Mouse (Mus musculus): ENCODE data around the gene Gm42878.
A peak's percentile ranks its signal among the peaks of the same experiment; 100 is the strongest.
"Not testable (repeated sequence)": the region's sequence is repeated elsewhere in the genome, so short reads cannot be mapped to it uniquely, and the experiment has no call there.

Gm42878 gene

DNA sequence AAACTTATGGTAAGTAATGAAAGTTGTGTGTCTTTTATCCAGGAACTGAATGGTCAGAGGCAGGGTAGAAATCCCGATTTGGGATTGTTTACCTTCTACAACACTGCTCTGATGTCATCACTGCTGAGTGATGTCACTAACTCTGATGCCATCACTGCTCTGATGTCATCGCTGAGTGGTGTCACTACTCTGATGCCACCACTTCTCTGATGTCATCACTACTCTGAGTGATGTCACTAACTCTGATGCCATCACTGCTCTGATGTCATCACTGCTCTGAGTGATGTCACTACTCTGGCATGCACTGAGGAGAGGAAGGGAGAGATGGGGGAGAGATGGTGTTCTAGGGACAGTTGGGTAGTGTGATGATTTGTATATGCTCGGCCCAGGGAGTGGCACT, 17.2 kb upstream of the Gm42878 start:
- DNase-seq = no peak

DNA sequence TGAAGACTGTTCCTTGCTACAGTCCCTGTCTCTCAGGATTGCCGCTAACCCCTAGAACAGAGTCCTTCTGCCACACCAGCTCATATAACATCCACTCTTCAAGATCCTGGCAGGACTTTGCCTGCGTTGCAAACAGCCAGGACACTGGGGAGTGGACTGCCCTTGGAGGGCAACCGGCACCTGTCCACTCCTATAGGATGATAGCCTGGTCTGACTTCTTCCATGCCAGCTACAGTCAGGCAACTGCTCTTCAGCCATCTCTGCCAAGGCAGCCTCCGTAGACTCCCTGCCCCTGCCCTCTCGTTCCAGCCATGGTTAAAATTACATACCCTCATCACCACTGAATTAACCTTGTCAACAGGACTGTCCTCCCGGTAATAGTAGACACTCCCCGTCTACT, 3.9 kb upstream of the Gm42878 start:
- DNase-seq = peak; percentile 14 to 25

DNA sequence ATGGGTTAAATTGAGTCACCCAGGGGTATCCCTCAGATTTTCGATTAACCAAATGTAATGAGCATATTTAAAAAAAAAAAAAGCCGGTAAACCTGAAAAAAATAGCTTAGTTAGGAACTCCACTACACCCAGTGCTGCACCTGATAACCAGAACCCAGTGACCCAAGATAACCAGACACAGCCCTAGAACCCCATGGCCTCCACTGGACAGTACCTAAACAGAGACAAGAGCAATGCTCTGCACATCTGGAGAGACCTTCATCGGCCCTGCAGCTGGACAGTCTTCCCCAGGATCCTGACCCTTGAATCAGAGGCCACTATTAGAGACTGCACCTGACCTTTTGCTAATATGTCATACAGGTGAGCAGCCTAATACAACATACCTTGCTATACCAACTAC, 1.8 kb upstream of the Gm42878 start:
- no peak for DNase-seq

DNA sequence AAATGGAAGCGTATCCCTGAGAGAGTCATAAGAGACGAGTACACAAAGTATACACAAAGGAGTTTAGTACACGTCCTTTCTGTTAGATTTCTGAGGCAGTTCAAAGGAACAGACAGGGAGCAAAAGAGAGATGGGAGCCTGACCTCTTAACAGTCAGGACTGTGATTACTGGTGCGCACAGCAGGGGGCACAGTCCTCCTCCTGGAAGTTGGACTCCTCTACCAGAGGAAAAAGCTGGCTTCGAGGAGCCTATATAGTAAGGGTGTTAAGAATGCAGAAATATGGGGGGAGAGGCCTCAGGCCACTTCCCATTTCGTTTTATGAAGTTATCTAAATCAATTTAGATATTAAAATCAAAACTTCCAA, 1.2 kb upstream of the Gm42878 start:
- DNase-seq = peak; percentile 42 to 68

DNA sequence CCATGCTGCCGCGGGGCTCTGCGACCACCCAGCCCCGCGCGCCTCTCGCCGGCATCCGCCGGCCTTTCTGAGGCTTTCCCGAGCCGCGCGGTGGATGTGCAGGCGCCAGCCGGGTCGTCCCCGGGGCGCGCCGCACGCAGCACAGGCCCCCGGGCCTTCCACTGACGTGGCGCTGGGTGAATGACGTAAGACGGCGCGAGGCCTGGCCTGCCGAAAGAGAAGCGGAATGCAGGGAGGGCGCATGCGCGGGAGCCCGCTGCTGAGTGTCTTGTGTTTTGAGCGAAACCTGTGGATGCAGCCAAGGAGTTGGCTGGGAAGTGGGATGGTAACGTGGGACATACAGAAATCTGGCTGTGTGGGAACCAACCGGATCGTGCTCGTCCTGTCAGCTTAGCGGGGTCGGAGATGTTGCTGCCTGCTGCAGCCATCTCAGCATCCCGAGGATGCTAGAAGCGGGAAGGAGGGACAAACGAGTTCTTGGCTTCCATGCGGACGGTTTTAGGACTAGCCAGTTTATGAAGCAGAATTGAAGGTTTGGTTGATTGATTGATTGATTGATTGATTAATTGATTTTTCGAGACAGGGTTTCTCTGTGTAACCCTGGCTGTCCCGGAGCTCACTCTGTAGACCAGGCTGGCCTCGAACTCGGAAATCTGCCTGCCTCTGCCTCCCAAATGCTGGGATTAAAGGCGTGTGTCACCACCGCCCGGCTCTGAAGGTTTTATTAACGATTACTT, 679 bp upstream of the Gm42878 start, which contains the start of gene Mapkapk5:
TSS of gene Mapkapk5 (minus strand) at position 113 of the 737 bp plus-strand sequence.
- DNase-seq = peak; percentile 99

DNA sequence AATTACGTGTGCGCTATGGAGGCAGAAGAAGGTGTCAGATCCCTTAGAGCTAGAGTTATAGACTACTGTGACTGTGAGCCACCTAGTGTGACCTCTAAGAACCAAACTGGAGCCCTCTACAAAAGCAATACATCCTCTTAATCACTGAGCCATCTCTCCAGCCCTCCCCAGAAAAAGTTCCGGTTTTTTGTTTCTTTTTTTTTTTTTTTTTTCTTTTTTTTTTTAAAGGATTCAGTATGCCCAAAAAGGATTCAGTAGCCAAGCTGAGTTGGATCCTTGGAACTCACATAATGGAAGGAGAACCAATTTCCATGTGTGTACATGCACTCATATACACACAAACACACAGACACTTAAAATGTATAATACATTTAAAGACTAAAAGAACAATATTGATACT, 1.9 kb downstream of the Gm42878 start:
- DNase-seq = no peak

DNA sequence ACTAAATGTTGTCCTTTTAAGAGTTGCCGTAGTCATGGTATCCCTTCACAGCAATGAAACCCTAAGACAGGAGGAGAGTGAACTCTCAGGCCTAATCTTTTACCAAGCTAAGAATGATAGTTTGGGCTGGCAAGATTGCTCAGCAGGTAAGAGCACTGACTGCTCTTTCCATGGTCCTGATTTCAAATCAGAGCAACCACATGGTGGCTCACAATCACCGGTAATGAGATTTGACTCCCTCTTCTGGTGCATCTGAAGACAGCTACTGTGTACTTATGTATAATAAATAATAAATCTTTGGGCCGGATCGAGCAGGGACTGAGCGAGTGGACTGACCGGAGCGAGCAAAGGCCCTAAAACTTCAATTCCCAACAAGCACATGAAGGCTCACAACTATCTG, 4.0 kb downstream of the Gm42878 start:
- DNase-seq = no peak

DNA sequence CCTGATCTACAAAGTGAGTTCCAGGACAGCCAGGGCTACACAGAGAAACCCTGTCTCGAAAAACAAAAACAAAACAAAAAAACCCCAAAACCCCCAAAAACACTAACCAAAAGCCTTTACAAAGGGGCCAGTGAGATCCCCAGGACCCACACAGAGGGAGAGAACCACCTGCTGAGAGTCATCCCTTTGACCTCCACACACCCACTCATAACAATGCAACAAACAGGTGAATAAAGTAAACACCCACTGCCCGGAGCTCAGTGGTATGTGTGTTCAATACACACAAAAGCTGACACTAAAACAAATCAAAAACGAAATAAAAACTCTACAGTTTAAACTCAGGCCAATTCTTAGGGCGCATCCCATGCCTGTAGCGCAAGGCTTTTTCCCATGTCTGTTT, 5.2 kb downstream of the Gm42878 start:
- DNase-seq = no peak

DNA sequence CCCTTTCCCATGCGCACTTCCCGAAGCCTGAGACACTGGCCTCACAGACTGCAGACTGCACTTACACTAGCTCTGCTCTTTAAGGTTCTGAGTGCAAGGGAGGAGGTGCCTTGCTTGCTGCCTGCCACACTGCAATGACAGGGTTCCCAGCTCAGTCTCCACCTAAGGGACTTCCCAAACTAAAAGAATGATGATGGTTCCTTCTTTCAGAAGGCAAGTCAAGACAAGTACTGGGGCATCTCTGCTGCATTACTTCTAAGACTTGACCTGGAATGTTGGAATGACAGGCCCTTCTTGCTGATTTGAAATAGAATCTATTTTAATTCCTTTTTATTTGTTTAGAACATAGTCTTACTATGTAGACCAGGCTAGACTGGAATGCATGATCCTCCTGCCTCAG, 7.7 kb downstream of the Gm42878 start:
- DNase-seq = no peak

DNA sequence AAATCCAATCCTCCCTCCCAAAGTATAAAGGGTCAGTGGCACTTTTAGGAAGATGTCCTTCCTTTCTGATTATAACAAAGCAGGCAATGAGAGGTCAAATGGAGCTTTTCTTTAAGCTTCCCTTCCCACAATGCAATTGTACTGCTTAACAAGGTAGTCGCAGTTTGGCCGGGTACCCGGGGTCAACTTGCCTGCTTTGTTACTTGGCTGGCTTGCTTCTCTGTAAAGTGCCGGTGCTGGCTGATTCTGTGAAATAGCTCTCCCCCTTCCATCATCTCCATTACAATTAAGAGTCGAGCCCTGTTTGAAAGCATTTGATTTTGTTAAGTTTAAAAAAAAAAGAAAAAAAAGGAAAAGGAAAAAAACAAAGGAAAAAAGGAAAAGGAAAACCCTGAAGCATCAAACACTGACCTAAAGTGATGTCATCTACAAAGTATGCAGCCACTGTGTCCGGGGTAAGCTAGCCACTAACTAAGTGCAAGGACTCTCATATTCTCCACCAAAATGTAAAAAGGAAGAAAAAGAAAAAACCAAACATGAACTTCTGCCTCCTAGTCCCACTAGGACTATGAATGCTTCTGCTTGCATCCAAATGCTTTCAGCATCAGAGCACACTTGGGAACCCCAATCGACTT, 8.2 kb downstream of the Gm42878 start:
- no peak for DNase-seq

DNA sequence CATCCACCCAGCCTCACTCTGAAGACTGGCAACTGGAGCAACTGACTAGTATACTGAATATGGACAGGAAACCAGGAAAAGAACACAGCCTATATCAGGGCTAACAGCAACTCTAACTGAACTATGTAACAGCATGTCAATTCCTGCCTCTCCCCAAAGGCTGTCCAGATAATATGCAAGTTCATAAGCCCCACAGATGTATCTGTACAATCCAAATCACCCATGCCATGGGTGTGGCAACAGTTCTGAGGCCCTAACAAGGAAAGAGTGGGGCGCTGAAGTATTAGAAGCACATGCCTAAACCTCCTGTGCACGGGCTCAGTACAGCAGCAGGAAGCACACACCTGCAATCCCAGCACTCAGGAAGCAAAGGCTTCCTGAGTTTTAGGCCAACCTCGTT, 10.2 kb downstream of the Gm42878 start:
- no peak for DNase-seq

DNA sequence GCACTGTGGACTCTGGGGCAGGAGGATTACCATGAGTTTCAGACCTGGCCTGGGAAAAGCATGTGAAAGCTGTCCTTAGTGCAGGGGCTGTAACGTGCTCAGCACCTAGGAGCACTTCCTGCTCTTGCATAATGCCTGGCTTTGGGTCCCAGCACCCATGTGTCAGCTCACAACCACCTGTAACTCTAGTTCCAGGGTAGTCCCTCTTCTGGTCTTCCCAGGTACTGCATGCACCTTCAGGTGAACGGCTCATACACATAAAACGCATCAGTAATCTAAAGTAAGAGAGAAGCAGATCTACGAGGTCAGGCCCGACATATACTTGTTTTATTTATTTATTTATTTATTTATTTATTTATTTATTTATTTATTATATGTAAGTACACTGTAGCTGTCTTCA, 10.8 kb downstream of the Gm42878 start:
- DNase-seq = peak in 1 of 2 experiments; percentile 69

DNA sequence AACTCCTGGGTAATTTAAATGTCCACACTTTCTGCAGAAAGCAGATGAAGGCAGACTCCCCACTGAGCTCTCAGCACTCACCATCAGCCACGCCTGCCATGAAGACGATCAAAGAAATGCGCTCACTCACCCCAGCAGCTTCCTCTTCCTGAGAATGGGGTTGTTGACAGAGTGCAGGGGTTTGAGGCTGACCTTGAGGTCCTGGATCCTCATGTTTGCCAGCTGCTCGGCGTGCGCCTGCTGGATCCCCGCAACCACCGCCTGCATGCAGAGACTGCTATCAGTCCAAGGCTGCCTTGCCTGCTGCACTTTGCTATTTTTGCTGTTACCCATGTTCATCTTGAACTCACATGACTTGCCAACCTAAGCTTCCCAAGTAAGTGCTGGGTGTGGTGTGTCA, 18.3 kb downstream of the Gm42878 start:
- DNase-seq = no peak

DNA sequence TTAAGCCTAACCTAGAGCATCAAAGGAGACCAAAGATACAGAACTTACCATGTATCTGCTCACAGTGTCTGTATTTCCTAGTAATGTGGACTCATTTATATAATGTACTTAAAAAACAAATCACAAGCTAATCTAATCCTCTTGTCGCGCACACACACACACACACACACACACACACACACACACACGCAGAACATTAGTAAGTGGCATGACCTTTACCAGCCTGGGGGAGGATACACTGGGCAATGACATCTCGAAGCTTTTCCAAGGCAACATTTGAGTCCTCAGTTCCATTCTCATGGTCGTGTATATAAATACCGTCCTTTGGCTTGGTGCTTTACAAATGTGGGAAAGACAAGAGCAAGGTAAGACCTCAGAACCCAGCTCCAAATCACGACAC, 18.8 kb downstream of the Gm42878 start:
- no peak for DNase-seq

DNA sequence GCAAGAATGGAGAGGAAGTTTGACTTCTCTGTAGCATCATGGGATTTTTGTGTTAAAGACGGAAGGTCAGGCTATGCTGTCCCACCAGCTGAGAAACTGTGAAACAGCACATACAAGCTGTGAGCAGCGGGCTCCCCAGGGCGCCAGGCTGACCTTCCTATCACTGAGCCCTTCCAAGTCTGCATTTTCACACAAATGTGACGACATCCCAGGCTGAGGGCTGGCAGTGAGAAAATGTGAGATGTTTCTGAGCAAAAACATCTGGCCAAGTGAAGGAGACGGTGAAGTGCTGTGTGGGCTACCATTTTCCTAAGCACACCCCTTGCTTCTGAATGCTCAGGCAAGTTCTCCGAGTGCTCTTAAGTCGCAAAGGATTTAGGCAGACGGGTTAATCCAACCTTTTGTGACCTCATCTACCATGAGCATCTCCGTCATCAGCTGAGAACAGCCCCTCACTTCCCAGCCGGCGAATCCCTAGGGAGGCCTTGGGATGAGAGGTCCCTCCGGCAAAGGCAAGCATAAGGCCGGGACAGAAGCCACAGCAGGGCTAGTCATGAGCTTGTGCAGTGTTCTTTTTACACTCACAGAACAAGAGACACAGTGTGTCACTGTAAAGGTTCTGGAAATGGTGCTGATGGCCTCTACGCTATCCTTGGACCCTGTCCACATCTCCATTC, 19.4 kb downstream of the Gm42878 start:
- DNase-seq = no peak

DNA sequence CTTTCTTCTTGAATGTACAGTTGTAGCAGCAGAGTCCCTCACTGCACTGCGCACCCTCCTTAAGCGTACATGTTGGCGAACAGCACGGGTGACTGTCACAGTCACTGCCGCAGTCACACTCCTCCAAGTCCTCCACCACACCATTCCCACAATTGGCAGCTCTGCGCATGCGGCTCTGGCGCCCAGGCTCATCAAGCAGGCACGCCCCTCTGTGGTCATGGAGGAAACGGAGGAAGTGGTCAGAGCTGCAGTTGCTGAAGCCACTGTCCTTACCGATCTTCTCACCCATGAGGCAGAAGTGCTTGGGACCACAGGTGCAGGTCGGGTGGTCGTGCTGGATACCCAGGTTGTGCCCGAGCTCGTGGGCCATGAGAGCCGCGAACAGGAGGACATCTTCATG, 25.5 kb downstream of the Gm42878 start:
- not testable (repeated sequence) for DNase-seq

DNA sequence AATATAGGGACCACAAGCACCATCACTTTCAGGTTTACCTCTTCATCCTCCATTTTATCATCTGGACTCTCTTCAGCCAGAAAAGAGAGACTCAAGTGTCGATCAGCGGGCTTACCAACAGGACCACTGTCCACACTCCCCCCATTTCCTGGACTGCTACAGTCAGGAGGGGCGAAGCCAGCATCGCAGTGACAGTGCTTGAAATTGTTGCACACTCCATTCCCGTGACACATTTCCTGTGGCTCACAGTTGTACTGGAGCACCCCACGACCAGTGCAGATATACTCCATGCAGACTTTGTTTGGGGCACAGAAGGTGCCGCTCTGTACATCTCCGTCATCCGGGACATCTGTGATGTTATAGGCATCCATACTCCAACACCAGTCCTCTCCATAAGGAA, 26.3 kb downstream of the Gm42878 start:
- no peak for DNase-seq

DNA sequence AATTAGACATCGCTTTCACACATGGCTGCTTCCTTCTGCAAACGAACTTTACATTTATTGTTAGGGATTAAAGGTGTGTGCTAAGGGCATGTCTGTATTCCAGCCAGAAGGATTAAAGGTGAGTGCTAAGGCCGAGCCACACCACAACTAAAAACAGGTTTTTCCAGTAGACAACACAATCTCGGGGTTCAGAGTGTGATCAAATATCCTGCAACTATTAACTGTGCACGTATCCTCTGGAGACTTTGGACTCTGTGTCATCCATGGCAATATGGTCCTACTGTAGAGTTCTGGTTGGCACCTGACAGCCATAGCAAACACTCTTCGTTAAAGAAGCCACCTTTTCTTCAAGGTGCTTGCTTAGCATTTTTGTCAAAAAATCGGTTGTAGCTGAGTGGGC, 35.3 kb downstream of the Gm42878 start:
- DNase-seq = no peak

DNA sequence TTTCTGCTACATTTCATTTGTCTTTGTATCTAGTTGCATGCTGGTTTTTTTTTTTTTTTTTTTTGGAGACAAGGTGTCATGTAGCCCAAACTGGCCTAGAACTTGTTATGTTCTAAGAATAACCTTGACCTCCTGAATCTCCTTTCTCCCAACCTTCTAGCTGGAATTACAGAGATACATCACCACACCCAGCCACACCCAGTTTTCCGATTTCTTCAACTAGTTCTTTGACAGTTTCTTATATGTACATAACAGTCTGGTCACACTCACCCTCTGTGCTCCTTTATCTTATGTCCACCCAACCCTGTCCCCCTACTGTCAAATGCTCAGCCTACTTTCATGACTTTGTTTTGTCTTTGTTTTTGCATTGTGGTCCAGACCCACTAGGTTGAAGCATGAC, 38.4 kb downstream of the Gm42878 start:
- DNase-seq = no peak

DNA sequence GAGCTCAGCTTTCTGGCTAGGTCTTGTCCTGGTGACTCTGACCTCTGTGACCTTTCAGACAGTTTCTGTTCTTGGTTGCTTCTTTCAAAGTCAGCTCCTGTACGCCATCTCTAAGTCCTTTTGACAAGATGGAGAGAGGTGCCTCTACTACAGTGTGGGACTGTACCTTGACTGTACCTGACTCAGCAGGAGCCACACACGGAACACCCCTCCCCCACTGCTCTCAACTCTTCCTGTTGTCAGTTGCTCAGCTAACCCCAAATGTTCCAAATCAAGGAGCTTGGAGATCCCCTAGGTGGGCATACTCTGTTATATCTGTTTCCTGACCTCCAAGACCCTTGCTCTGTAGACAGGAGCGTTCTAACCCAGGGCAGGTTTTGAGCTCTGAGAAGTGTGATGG, 42.1 kb downstream of the Gm42878 start, which contains the start of gene Adam1b:
TSS of gene Adam1b (minus strand) at position 205 of the 400 bp plus-strand sequence.
- no peak for DNase-seq

DNA sequence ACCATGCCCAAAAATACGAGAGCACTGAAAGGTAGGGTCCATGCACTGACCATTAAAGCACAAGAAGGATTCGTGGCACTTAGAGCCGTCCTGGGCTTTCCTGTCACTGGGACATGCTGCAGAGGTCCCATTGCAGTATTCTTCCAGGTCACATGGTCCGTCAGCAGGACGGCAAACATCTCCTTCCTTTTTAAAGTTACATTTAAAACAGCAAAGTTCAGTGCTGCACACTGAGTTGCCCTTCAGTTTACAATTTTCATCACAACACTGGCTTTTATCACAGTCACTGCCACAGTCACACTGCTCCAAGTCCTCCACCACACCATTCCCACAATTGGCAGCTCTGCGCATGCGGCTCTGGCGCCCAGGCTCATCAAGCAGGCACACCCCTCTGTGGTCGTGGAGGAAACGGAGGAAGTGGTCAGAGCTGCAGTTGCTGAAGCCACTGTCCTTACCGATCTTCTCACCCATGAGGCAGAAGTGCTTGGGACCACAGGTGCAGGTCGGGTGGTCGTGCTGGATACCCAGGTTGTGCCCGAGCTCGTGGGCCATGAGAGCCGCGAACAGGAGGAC, 43.8 kb downstream of the Gm42878 start:
- not testable (repeated sequence) for DNase-seq

DNA sequence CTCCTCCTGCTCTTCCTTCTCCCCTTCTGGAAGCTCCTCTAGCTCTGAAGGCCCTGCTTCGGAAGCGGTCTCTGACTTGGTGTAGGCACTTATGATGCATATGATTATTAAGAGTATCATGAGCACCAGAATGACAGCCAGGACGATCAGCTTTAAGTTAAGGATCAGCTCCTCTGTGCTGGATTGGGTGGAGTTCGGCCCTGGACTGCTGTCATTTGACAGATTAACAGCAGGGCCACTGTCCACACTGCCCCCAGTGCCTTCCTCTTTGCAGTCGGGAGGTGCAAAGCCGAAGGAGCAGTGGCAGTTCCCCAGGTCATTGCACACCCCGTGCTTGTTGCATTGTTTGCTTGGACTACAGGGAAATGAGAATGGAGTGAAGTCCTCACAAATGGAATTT, 44.6 kb downstream of the Gm42878 start:
- DNase-seq = no peak

DNA sequence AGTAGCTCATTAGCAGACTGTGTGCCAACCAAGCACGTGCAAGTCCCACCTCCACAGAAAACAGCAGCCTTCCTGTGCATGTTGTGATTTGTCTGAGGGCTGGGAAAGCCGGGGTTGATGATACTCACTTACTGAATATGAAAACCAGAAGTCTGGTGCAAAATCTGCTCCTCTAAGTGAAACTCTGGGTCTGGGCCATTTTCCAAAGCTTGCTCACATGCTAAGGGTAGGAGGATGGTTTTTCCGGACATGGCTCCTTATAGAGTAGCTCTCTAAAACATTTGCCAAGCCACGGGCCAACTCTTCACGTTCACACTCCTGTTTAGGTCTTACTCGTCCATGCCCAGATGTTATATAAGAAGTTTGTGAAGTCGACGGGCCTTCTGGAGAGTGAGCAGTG, 52.0 kb downstream of the Gm42878 start:
- no peak for DNase-seq

DNA sequence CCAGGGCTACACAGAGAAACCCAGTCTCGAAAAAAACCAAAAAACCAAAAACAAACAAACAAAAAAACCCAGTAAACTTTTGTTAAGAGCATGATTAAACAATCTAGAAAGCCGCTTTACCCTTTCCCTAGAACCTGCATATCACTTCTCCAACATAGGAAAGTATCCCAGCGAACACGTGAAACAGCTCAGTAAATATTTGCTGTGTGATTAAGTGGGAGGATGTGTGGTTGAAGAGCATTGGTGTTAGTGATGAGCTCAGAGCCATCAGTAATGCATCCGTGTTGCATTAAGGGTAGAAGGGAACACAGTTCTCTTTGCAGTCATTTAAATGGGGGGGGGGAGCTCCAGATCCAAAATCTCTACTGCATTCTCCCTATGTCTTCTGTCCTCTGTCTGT, 60.5 kb downstream of the Gm42878 start:
- no peak for DNase-seq

Measured in cerebellum, postnatal 14 days (tissue).